Mouse (Mus musculus): ENCODE results near the gene Lag3. TPM values are rescaled to one million over a fixed set of nuclear protein-coding genes. Genes with fewer than 3 reads are reported as not detected.
"Not testable (repeated sequence)": the region's sequence is repeated elsewhere in the genome, so short reads cannot be mapped to it uniquely, and the experiment has no call there.

The Lag3 gene
- polyA plus RNA-seq, 2 experiments = 2.3 to 2.6 TPM

DNA sequence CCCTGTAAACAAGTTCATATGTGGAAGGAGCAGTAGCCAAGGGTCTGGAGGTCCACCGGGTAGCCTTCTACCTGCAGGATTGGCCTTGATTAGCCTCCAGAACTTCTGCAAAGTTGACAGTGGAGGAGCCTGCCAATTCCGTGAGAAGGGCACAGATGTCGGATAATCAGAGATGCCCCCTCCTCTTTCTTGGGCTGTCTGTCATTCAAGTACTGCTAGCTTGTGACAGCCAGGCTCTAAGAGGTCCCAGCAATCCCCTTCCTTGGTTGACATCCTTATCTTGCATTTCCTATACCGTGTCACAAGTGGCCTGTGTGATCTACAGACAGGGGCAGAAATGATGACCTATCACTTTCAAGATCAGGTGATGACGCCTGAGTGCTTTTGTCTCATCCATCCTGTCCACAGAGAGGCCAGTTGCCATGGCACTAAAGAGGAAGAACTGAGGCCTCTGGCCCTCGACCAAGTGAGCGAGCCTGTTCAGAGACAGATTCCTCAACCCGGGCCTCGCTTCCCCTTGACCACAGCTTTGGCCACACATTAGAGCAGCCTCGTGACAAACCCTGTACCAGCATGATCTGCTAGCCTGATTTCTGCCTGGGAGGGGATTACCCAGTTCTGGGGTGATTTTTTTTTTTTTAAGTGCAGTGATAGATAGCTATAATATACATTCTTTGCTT lies 10.6 kb downstream of the Lag3 start:
- H3K9ac ChIP-seq (ENCODE audit: low read depth, low read length, severe bottlenecking) = no peak overlapping the region
- no peak for DNase-seq (ENCODE audit: low spot score)

DNA sequence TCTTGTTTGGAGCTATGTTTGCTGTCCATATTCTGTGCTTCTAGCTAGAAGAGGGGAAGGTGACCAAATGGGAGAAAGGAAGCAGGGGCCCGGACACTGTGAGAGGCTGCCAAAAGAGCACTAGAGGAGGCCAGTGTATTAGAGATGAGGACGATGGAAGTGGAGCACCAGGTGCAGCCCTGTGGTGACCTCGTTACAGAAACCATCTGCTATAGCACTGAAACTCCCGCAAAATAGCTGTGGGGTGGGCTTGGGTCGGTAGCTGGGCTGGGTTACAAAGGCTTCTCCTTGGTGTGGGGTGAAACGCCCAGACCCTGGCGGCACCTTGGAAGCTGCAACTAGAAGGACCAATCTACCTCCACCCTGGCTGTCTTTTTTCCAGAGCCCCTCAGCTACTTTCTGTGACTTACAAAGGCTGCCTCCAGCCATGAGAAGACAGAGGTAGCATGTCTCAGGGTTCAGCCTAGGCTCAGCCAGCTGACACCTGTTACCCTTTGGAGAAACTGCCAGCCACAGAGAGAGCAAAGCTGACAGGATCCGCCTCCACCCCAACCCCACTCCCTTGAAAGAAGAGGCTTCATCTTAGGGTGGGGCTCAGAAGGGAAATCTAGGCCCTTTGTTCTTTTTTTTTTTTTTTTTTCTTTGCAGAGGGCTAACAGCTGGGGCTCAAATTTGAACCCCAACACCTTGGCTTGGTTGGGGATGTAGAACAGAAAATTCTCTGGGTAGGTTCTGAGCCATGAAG lies 11.3 kb downstream of the Lag3 start:
- no peak for TF ChIP-seq POLR2A (IDR thresholded peaks at IDR 0.05; ENCODE audit: borderline replicate concordance, extremely low read depth, insufficient read depth, insufficient read length)
- Histone ChIP-seq H3K4me1 (ENCODE audit: control insufficient read depth, insufficient read depth, low read length) (peaks cover 8% of the 10 kb centered on the region; the same call in 1 of the 2 replicates), H3K27ac (replicated peaks; ENCODE audit: low read depth, low read length) (no peak overlapping the region), H3K4me2 (replicated peaks; ENCODE audit: low read depth, low read length, severe bottlenecking) (no peak overlapping the region), H3K9ac (ENCODE audit: low read depth, low read length, severe bottlenecking) (no peak overlapping the region), H3K9me3 (ENCODE audit: control insufficient read depth, low read length) (no peaks in the 10 kb centered on the region), H3K4me3 (replicated peaks; ENCODE audit: low read length) (no peak overlapping the region), H3K27me3 (ENCODE audit: control insufficient read depth, insufficient read depth, low read length) (no peaks in the 10 kb centered on the region), H3K36me3 (ENCODE audit: control insufficient read depth, insufficient read depth, low read length) (no peaks in the 10 kb centered on the region)
- DNase-seq (ENCODE audit: low spot score) = no peak
- WGBS = 47% methylated on average over 8 of the region's 8 CpGs
- ATAC-seq (ENCODE audit: low FRiP score, low read depth) = no peak

More for the DNA sequence above, 10.6 kb downstream of the Lag3 start:
- no peak for TF ChIP-seq POLR2A (IDR thresholded peaks at IDR 0.05; ENCODE audit: borderline replicate concordance, extremely low read depth, insufficient read depth, insufficient read length)
- H3K36me3 ChIP-seq (ENCODE audit: control insufficient read depth, insufficient read depth, low read length) = no peaks in the 10 kb centered on the region
- no peak overlapping the region for H3K4me2 ChIP-seq (replicated peaks; ENCODE audit: low read depth, low read length, severe bottlenecking)
- H3K27me3 ChIP-seq (ENCODE audit: control insufficient read depth, insufficient read depth, low read length) = no peaks in the 10 kb centered on the region
- 64% methylated on average over 10 of the region's 10 CpGs for WGBS
- peaks cover 11% of the 10 kb centered on the region; the same call in 1 of the 2 replicates for H3K4me1 ChIP-seq (ENCODE audit: control insufficient read depth, insufficient read depth, low read length)
- ATAC-seq (ENCODE audit: low FRiP score, low read depth) = no peak
- no peak overlapping the region for H3K27ac ChIP-seq (replicated peaks; ENCODE audit: low read depth, low read length)
- no peak overlapping the region for H3K4me3 ChIP-seq (replicated peaks; ENCODE audit: low read length)
- H3K9me3 ChIP-seq (ENCODE audit: control insufficient read depth, low read length) = no peaks in the 10 kb centered on the region

- Histone ChIP-seq H3K4me1 (ENCODE audit: control insufficient read depth, insufficient read depth, low read length) (no peaks in the 10 kb centered on the region), H3K9ac (ENCODE audit: low read depth, low read length, severe bottlenecking) (no peak overlapping the region), H3K4me3 (replicated peaks; ENCODE audit: low read length) (no peak overlapping the region), H3K36me3 (ENCODE audit: control insufficient read depth, insufficient read depth, low read length) (no peaks in the 10 kb centered on the region), H3K4me2 (replicated peaks; ENCODE audit: low read depth, low read length, severe bottlenecking) (no peak overlapping the region), H3K27ac (replicated peaks; ENCODE audit: low read depth, low read length) (no peak overlapping the region), H3K27me3 (ENCODE audit: control insufficient read depth, insufficient read depth, low read length) (no peaks in the 10 kb centered on the region), H3K9me3 (ENCODE audit: control insufficient read depth, low read length) (no peaks in the 10 kb centered on the region)
- DNase-seq (ENCODE audit: low spot score) (no peak), ATAC-seq (ENCODE audit: low FRiP score, low read depth) (no peak)
- TF ChIP-seq POLR2A (IDR thresholded peaks at IDR 0.05; ENCODE audit: borderline replicate concordance, extremely low read depth, insufficient read depth, insufficient read length) = no peak
- WGBS = 44% methylated on average over 3 of the region's 3 CpGs
These were observed 13.1 kb downstream of the Lag3 start for GRCm38 (mm10) chr6:124898359-124898758.

GRCm38 (mm10) chr6:124894113-124894512 lies 17.4 kb downstream of the Lag3 start:
- not testable (repeated sequence) for H3K9me3 ChIP-seq (ENCODE audit: control insufficient read depth, low read length); DNase-seq (ENCODE audit: low spot score); H3K9ac ChIP-seq (ENCODE audit: low read depth, low read length, severe bottlenecking); H3K4me1 ChIP-seq (ENCODE audit: control insufficient read depth, insufficient read depth, low read length); H3K4me2 ChIP-seq (replicated peaks; ENCODE audit: low read depth, low read length, severe bottlenecking); H3K4me3 ChIP-seq (replicated peaks; ENCODE audit: low read length); ATAC-seq (ENCODE audit: low FRiP score, low read depth); H3K27ac ChIP-seq (replicated peaks; ENCODE audit: low read depth, low read length); H3K27me3 ChIP-seq (ENCODE audit: control insufficient read depth, insufficient read depth, low read length); H3K36me3 ChIP-seq (ENCODE audit: control insufficient read depth, insufficient read depth, low read length)
- WGBS = 93% methylated on average over 2 of the region's 2 CpGs

DNA sequence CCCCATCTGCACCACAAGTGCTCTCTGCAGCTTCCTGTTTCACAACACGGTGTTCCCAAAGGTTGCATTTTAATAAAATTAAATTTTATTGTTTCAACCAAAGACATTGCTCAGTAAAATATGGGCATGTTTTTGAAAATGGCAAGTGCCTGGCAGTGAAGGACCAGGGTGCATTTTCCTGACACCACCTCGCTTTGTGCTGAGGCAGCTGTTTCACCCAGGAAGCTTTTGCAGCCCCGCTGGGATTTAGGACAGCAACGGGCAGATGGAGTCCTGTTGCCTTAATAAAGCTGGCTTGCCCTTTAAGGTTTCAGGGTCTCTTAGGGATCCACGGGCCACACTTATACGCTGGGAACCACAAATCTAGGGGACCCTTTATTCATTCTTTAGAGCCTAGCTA lies 20.5 kb downstream of the Lag3 start:
- 47% methylated on average over 6 of the region's 6 CpGs for WGBS
- no peaks in the 10 kb centered on the region for H3K36me3 ChIP-seq (ENCODE audit: control insufficient read depth, insufficient read depth, low read length)

More for the DNA sequence above, 20.5 kb downstream of the Lag3 start:
- TF ChIP-seq POLR2A (IDR thresholded peaks at IDR 0.05; ENCODE audit: borderline replicate concordance, extremely low read depth, insufficient read depth, insufficient read length) = no peak
- no peak overlapping the region for H3K9ac ChIP-seq (ENCODE audit: low read depth, low read length, severe bottlenecking)
- no peak overlapping the region for H3K27ac ChIP-seq (replicated peaks; ENCODE audit: low read depth, low read length)
- no peaks in the 10 kb centered on the region for H3K9me3 ChIP-seq (ENCODE audit: control insufficient read depth, low read length)
- H3K27me3 ChIP-seq (ENCODE audit: control insufficient read depth, insufficient read depth, low read length) = no peaks in the 10 kb centered on the region
- no peak overlapping the region for H3K4me2 ChIP-seq (replicated peaks; ENCODE audit: low read depth, low read length, severe bottlenecking)
- no peak for ATAC-seq (ENCODE audit: low FRiP score, low read depth)
- no peaks in the 10 kb centered on the region for H3K4me1 ChIP-seq (ENCODE audit: control insufficient read depth, insufficient read depth, low read length)
- no peak overlapping the region for H3K4me3 ChIP-seq (replicated peaks; ENCODE audit: low read length)
- no peak for DNase-seq (ENCODE audit: low spot score)
